Mouse (Mus musculus) thymus, adult 2 months (tissue): ENCODE results near the gene Chd3.

Experiments used
- CTCF ChIP-seq: fragments of 200-500 bp; IDR thresholded peaks from 2 replicates; pipeline ENCODE4 v1.5.1; 2012; ENCODE audit warnings: mild to moderate bottlenecking, control low read depth, low read length, moderate library complexity, borderline replicate concordance; ENCODE audit not compliant: control insufficient read depth, poor library complexity, insufficient read depth; ENCODE audit errors: extremely low read depth
- POLR2A ChIP-seq: fragments of 200-500 bp; IDR thresholded peaks from 2 replicates; pipeline ENCODE4 v1.6.1; 2012; ENCODE audit warnings: mild to moderate bottlenecking, low read length, control low read depth, moderate library complexity; ENCODE audit not compliant: control insufficient read depth, poor library complexity, insufficient read depth; ENCODE audit errors: extremely low read depth

DNA sequence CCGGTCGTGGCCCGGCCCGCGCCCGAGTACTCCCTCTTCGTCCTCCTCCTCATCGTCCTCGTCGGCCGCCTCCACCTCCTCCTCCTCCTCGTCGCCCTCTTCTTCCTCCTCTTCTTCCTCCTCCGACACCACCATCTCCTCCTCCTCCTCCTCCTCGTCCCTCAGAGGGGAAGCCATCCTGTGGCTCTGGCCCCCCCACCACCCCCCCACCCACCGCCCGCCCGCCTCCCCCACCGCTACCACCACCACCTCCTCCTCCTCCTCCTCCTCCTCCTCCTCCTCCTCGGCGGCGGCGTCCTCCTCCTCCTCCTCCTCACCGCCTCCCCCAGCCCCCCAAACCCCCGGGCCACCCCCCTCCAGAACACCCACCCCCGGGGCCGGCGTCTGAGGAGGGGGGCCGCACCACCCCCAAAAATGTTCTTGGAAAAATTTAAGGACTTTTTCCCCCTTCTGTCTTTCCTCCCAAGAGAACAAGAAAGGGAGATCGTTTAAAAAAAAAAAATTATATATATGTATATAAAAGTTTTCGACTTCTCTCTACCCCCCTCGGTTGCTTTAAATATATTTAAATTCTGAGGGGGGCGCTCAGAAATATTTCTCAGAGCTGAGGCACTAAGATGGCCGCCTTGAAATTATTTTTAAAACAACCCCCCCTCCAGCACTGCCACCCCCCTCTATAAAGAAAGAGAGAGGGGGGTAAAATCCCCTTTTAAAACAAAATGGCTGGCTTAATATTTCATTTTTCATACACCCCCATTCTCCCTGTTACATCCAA is at the start of gene Chd3:
- TF ChIP-seq POLR2A (no peak), CTCF (no peak)
